In genomic region chr16:94251756-94252155, GRCm38 (mm10) we compare ENCODE assay signal across 23 mouse cellular contexts.
DNase-seq lines count a peak whose midpoint lies in the region; ATAC-seq and TF ChIP-seq lines count a peak whose summit lies in the region.
"Had no signal": no experiment of that assay in that cellular context is flagged by ENCODE, and none has a peak within 500 bp of the region (broad histone marks: within the 10 kb centered on the region; RNA-seq: fewer than 3 reads in every experiment).

No protein-coding gene starts in this region.

- peaks cover 46% of the 10 kb centered on the region for H3K4me1 ChIP-seq in limb, embryonic 11.5 days (ENCODE audit: control insufficient read depth, insufficient read depth, low read length)
- H3K4me1 ChIP-seq in limb, embryonic 10.5 days = peaks cover 80% of the 10 kb centered on the region

- H3K4me3 ChIP-seq in layer of hippocampus, adult 2 months = no peak overlapping the region
- no peak overlapping the region for H3K4me3 ChIP-seq in limb, embryonic 11.5 days (ENCODE audit: low read depth, low read length)
- no peak overlapping the region for H3K4me3 ChIP-seq in limb, embryonic 10.5 days

- peak; percentile 66 for DNase-seq in heart, adult 11 months
- DNase-seq in heart, adult 18-20 months = no peak
- DNase-seq in layer of hippocampus, adult 2 months (ENCODE audit: low spot score in 2 of 2) = peak in 1 of 2 experiments; percentile 8
- DNase-seq in layer of hippocampus, adult 11-12 months (ENCODE audit: low spot score) = no peak
- DNase-seq in limb, embryonic 11.5 days (ENCODE audit: low spot score) = no peak
- no peak for DNase-seq in limb, embryonic 10.5 days (ENCODE audit: low spot score)
- DNase-seq in A20 (ENCODE audit: low read depth, low spot score) = peak; percentile 85
- no peak for DNase-seq in left cerebral cortex, adult 8-10 months (ENCODE audit: low spot score in 2 of 2)
- DNase-seq: adrenal gland, adult 2 months; adrenal gland, adult 8-10 months; adrenal gland, postnatal 10 days; adrenal gland, postnatal 14 days; adrenal gland, postnatal 25 days; adrenal gland, postnatal 36 days; B cell, adult 2 months; cerebellum, adult 11 months; cerebellum, adult 11-12 months; cerebellum, adult 18-20 months had no signal

- H3K4me2 ChIP-seq in limb, embryonic 11.5 days (ENCODE audit: low read depth, severe bottlenecking) = 0 out of 2 replicates have a peak overlapping the region, but pooled peaks have one; percentile 4

- WGBS in limb, embryonic 11.5 days = 52% methylated on average over 13 of the region's 13 CpGs
- WGBS in limb, embryonic 10.5 days = 68% methylated on average over 13 of the region's 13 CpGs

- H3K36me3 ChIP-seq in limb, embryonic 11.5 days (ENCODE audit: control insufficient read depth, insufficient read depth, low read length) = no peaks in the 10 kb centered on the region
- H3K36me3 ChIP-seq in limb, embryonic 10.5 days = no peaks in the 10 kb centered on the region

- H3K9me3 ChIP-seq in limb, embryonic 11.5 days (ENCODE audit: control insufficient read depth, low read length) = no peaks in the 10 kb centered on the region
- no peaks in the 10 kb centered on the region for H3K9me3 ChIP-seq in limb, embryonic 10.5 days (replicated peaks)
- H3K9me3 ChIP-seq: G1E had no signal

- H3K9ac ChIP-seq in limb, embryonic 11.5 days (ENCODE audit: low read length) = no peak overlapping the region

- H3K27ac ChIP-seq in layer of hippocampus, adult 2 months = 0 out of 2 replicates have a peak overlapping the region, but pooled peaks have one; percentile 80
- H3K27ac ChIP-seq in limb, embryonic 11.5 days (replicated peaks; ENCODE audit: low read depth, low read length) = no peak overlapping the region
- H3K27ac ChIP-seq in limb, embryonic 10.5 days = no peak overlapping the region

- no peaks in the 10 kb centered on the region for H3K27me3 ChIP-seq in limb, embryonic 11.5 days (ENCODE audit: control insufficient read depth, insufficient read depth, low read length)
- H3K27me3 ChIP-seq in limb, embryonic 10.5 days (ENCODE audit: low read depth, poor library complexity, severe bottlenecking) = peaks cover 36% of the 10 kb centered on the region; the same call in 1 of the 2 replicates
- H3K27me3 ChIP-seq: CH12.LX, Patski had no signal

- TF ChIP-seq CTCF in layer of hippocampus, adult 2 months (conservative IDR thresholded peaks at IDR 0.05) = no peak

- ATAC-seq in limb, embryonic 11.5 days (ENCODE audit: insufficient number of reproducible peaks, low FRiP score, low TSS enrichment, low read depth) = no peak
- ATAC-seq: activated CD4-positive, CD25-positive, alpha-beta regulatory T cell, adult 4 months; CD4-positive, CD25-positive, alpha-beta regulatory T cell, adult 4 months; Patski had no signal

Comparison
In these comparisons a context has a peak if more than half of its experiments do, and no peak if none do; other contexts are left out.
1. DNase-seq: peak in heart, adult 11 months (single experiment) and A20 (single experiment); none in heart, adult 18-20 months (0 of 2), layer of hippocampus, adult 11-12 months (single experiment), limb, embryonic 11.5 days (single experiment), limb, embryonic 10.5 days (single experiment) and left cerebral cortex, adult 8-10 months (0 of 2).